Mouse (Mus musculus) A20 (cell line): Measurements from ENCODE around the gene Btbd35f30.
"Not testable (repeated sequence)": the region's sequence is repeated elsewhere in the genome, so short reads cannot be mapped to it uniquely, and the experiment has no call there.

ENCODE experiments used
- DNase-seq: peaks from one replicate; pipeline ENCODE4 v3.0.0-alpha.2; 2011; ENCODE audit warnings: low read depth, low spot score

The Btbd35f30 gene

DNA sequence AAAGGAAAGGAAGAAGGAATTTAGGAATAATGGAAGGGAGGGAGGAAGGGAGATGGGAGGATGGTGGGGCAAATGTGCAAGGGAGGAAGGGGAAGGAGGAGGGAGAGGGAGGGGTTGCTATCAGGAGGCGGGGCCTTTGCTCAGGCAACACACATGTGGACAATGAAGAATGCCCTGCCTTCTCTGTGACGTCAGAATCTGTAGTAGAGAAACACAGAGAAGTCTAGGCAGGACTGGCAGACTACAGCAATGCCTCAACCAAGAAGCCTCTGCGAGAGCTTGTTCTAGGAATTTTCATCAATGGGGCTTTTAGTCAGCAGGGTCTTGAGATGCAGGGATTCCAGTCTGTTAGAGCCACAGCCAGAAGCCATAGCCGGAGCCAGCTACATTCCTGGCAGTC is at the start of gene Btbd35f30:
Btbd35f30 (plus strand) TSS at position 301 of the 400 bp plus-strand sequence.
- DNase-seq: not testable (repeated sequence)

DNA sequence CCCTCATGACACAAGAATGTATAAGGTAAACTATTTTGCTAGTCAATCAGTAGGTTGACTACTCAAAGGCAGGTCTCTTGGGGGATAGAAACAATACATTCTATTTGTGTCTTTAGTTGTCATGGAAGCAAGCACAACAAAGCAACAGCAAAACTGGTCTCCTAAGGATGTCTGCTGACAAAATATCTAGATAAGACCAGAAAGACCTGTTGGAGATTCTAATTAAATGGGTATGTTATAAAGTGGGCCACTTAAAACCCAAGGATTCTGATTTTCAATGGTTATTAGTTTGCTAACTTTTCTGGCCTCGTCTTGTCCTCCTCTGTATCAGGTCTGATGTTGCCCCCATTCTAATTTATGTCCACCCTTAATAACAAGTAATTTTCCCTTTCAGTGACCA is 47.0 kb downstream of the Btbd35f30 start, which contains the start of gene Gm21789:
Gm21789 (plus strand) TSS at position 301 of the 400 bp plus-strand sequence.
- not testable (repeated sequence) for DNase-seq
